Mouse (Mus musculus): ENCODE results near the gene Smyd3.

Smyd3 gene

DNA sequence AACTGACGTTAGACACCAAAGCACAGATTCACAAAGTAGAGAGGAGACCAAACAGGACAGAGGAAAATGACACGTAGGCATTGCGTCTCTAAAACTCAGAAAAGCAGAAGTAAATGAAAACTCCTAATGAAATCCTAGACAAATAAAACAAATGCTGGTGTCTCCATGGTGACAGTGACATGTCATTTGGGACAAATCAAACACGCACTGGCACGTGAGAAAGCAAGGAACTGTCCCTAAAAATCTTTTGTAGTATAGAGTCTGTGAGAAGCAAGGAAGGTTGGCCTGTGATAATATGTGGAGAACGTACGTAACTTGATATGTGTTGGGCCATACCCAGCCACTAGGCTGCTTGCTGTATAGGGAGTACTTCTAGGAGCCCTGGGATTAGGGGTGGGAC is 399.2 kb downstream of the Smyd3 start:
- no peak for DNase-seq (ENCODE audit: low read depth, low spot score)

- DNase-seq (ENCODE audit: low read depth, low spot score), result no peak
Observed at GRCm38 (mm10) chr1:179116729-179117663, 400.8 kb downstream of the Smyd3 start.

DNA sequence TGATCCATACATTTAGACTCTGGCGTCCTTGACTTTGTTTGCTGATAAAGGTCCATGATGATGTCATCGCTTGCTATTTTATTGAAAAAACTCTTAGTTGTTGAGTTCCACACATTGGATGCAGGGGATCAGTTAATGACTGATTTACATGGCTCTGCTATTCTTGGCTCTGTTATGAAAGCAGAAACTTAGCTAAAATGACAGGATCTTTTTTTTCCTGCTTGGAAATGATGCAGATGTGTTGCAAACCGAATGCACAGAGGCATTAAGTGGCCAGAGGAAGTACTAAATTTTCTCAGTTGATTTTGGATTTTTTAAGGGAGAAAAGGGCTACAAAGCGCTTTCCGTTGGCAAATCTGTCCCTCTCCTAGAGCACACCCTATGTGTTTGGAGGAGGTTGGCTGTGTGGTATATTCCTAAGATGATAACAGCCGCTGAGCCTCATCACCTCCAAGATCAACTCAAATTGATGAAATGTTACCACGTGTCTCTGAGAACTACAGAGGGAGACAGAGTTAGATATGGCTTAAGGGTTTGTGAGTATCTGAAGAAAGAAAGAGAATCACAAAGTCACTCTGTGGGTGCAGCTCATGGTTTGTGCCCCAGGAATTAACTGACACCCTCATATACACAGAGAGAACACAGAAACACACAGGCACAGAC is 402.9 kb downstream of the Smyd3 start:
- no peak for DNase-seq (ENCODE audit: low read depth, low spot score)

DNA sequence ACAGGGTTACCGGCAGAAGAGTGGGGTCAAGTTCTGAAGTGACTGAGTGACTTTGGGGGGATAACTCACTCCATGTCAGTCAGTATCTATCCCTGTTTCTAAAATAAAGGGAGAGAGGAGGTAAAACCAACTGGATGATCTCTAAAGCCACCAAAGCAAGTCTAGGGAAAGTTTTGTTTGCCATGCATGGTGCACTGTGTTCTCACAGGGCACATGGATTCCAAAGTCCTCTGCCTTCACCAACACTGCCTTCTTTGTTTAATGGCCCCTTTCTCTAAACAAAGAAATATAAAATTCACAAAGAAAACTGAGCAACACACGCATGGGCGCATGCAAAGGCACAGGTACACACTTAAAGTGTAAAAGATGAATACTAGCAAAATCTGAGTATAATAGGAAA is 403.5 kb downstream of the Smyd3 start:
- DNase-seq (ENCODE audit: low read depth, low spot score), result no peak

DNA sequence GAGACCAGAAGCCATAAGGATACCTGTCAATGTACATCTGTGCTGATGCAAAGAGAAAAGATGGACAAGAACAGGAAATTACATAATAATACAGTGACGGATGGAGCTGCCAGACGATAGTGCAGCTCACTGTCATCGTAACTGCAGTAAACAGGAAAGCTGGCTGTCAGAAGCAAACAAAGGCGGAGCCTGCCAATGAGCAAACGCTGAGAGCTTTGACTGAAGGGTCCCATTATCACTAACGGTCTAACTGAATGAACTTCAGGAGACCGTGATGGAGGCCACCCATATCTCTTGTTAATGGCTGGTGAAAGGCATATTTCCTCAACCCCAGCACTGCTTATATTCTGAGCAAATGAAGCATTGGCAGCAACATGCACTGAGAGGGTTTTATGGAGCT is 409.1 kb downstream of the Smyd3 start:
- DNase-seq (ENCODE audit: low read depth, low spot score), result no peak

- DNase-seq (ENCODE audit: low read depth, low spot score), result no peak
Observed at GRCm38 (mm10) chr1:179107761-179108694, 409.8 kb downstream of the Smyd3 start.

GRCm38 (mm10) chr1:179107211-179107610 is 410.6 kb downstream of the Smyd3 start:
- peak; percentile 62 for DNase-seq (ENCODE audit: low read depth, low spot score)

GRCm38 (mm10) chr1:179106702-179107145 is 411.1 kb downstream of the Smyd3 start:
- DNase-seq (ENCODE audit: low read depth, low spot score), result no peak

DNA sequence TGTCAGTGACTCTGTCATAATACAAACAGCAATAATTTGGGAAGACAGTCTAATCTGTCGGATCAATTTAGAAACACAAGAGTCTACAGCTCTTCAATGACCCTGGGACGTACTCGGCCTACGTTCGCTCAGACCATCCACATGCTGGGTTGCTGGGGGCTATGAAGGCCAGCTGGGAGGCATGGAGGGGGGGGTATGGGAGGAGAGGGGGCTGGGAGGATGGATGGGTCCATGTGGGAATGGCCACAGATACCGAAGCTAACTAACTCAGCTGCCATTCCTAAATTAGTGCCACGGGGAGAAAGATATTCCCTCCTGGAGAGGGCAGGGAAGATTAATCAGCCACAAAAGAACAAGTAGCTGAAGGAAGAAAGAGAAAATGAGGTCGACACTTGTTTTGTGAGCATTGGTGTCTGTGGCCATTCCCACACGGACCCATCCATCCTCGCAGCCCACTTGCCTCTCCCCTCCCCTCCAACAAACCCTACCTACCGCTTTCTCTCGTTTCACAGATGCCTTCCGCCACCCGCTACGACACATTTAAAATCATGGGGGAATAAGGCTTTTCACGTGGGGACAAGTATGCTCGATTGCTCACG is 411.6 kb downstream of the Smyd3 start:
- no peak for DNase-seq (ENCODE audit: low read depth, low spot score)

GRCm38 (mm10) chr1:179104447-179104846 is 413.4 kb downstream of the Smyd3 start:
- no peak for DNase-seq (ENCODE audit: low read depth, low spot score)

- no peak for DNase-seq (ENCODE audit: low read depth, low spot score)
Observed at GRCm38 (mm10) chr1:179096993-179097392, 420.8 kb downstream of the Smyd3 start.

GRCm38 (mm10) chr1:179096323-179096722 is 421.5 kb downstream of the Smyd3 start:
- DNase-seq (ENCODE audit: low read depth, low spot score), result no peak

- no peak for DNase-seq (ENCODE audit: low read depth, low spot score)
Observed at GRCm38 (mm10) chr1:179089174-179089573, 428.7 kb downstream of the Smyd3 start.

GRCm38 (mm10) chr1:179087033-179087998 is 430.5 kb downstream of the Smyd3 start:
- no peak for DNase-seq (ENCODE audit: low read depth, low spot score)

DNA sequence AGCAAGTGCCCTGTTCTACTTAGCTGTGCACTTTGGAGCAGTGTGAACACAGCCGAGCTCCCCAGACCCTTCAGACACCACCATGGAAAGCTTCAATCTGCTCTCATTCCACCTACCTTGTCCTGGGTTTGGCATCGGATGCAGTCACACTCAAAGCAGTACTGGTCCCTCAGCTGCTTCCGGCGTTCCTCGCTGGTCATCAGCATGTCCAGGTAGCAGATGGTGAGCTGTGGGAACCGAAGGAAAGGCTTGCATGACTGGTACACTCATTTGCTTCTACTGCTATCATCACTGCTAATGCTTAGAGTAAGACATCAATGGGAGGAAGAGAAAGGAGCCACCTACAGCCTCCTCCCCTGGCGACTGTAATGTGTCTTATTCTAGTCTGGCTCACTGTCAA is 431.6 kb downstream of the Smyd3 start:
- DNase-seq (ENCODE audit: low read depth, low spot score), result no peak

DNA sequence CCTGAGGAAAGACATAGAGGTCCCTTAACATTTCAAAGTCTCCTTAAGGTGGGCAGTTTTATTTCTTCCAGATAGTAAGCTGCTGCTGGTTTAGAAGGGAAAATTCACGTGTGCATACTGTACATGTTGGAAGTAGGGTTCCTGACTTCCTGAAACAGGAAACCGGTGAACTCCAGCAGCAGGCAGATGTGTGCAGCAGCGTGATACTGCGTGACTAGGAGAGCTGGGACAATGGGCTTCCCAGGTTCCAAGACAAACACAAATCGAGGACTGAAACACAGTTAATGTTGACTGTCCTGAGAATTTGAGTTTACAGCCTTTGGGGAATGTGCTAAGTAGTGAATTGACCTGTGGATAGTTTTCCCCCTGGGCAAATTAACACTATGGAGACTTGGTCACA is 434.7 kb downstream of the Smyd3 start:
- DNase-seq (ENCODE audit: low read depth, low spot score), result no peak

GRCm38 (mm10) chr1:179073846-179074245 is 444.0 kb downstream of the Smyd3 start:
- DNase-seq (ENCODE audit: low read depth, low spot score), result no peak

DNA sequence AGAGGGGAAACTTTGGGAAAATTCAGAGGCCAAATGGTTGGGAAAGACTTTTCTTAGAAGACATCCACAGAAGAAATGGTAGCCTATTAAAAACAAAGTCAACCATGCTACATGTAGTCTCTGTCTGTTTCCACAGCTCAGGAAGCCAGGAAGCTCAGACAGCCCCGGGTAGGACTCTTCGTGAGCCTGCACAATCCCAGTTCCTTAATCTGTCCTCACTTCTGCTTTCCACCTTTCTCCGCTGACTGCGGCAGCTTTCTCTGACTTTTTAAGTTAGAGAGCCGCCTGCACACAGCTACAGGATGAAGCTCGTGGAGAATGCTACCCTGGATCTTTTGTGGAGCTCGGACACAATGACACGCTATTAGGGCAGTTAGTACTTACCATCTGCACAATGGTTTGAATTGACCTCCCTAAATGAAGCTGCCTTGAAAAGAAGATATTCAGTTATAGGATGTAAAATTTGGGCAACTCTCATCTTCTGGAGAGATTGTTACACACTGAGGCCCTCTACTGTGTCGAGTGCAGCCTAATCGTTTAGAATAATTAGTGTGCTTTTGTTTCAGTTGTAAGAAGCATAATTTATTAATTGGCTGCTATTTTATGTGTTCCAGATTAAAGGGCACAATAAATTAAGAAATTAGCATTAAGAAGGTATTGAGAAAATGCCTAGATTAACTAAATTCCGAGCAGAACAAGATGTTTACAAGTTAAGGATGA is 444.7 kb downstream of the Smyd3 start:
- no peak for DNase-seq (ENCODE audit: low read depth, low spot score)

- DNase-seq (ENCODE audit: low read depth, low spot score), result no peak
Observed at GRCm38 (mm10) chr1:179072406-179072805, 445.4 kb downstream of the Smyd3 start.

Data from skeletal muscle tissue, adult 2 months (tissue).